Mouse (Mus musculus) forebrain, embryonic 15.5 days (tissue): ENCODE results near the gene Grk5. TPM values are rescaled to one million over a fixed set of nuclear protein-coding genes. Genes with fewer than 3 reads are reported as not detected.

Experiments
- ATAC-seq: fragments of 200-750 bp; cut with Nextera tagmentation; replicated peaks from 2 replicates; pipeline ENCODE4 v1.8.0; 2017; ENCODE audit warnings: mild to moderate bottlenecking, moderate TSS enrichment, moderate library complexity
- H3K27ac ChIP-seq: fragments of 300-500 bp; sonication (generic); replicated peaks from 2 replicates; pipeline ENCODE4 v1.5.1; 2015; ENCODE audit warnings: mild to moderate bottlenecking, inconsistent platforms
- H3K27me3 ChIP-seq: fragments of 300-500 bp; sonication (generic); 2 replicates; pipeline ENCODE4 v1.6.1; 2015; ENCODE audit warnings: inconsistent platforms
- H3K36me3 ChIP-seq: fragments of 300-500 bp; sonication (generic); 2 replicates; pipeline ENCODE4 v1.6.1; 2015; ENCODE audit warnings: mild to moderate bottlenecking, inconsistent platforms
- H3K4me1 ChIP-seq: fragments of 300-500 bp; sonication (generic); 2 replicates; pipeline ENCODE4 v1.6.1; 2015; ENCODE audit warnings: inconsistent platforms
- H3K4me2 ChIP-seq: fragments of 300-500 bp; sonication (generic); replicated peaks from 2 replicates; pipeline ENCODE4 v1.6.1; 2015; ENCODE audit warnings: mild to moderate bottlenecking, inconsistent platforms
- H3K4me3 ChIP-seq: fragments of 300-500 bp; sonication (generic); 2 replicates; pipeline ENCODE4 v1.5.1; 2015; ENCODE audit warnings: mild to moderate bottlenecking, inconsistent platforms
- H3K9ac ChIP-seq: fragments of 300-500 bp; sonication (generic); replicated peaks from 2 replicates; pipeline ENCODE4 v1.6.1; 2015; ENCODE audit warnings: mild to moderate bottlenecking, inconsistent platforms
- H3K9me3 ChIP-seq: fragments of 300-500 bp; sonication (generic); 2 replicates; pipeline ENCODE4 v1.6.1; 2016; ENCODE audit warnings: inconsistent platforms
- WGBS: fragments of 180-500 bp; shearing (Covaris S2); methylation state at CpG from one replicate; pipeline ENCODE4 v1.1.7; 2015; ENCODE audit warnings: mixed read lengths; 5-methylcytosine and 5-hydroxymethylcytosine counted together
- polyA plus RNA-seq: library from polyadenylated mRNA; unstranded; fragments of >200 nt; fragmentation: Nextera tagmentation; extraction: Ambion mirVana; gene quantifications from 2 replicates; pipeline ENCODE4 v1.2.1, GENCODE M21; 2015

Gene Grk5
- polyA plus RNA-seq, 1 experiment from 2014 or later: 2.1 TPM

DNA sequence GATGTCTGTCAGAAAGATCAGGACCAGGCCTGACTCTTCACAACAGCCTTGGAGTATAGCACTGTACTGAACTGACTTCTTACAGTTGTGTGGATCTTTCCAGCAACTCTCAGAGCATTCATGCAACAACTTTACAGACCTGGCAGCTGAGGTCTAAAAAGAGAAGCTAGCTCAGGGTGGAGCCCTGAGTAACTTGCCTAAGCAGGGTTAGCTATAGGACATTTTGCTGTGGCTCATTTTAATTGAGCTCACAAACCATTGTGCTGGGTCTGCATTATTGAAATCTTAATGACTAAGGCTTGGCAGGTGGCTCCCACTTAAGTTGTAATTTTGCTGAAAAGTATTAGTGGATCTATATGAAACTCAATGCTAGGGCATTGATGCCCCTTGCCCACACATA lies 162.5 kb downstream of the Grk5 start:
- no peaks in the 10 kb centered on the region for H3K9me3 ChIP-seq
- ATAC-seq: no peak
- no peaks in the 10 kb centered on the region for H3K27me3 ChIP-seq
- H3K4me2 ChIP-seq: no peak overlapping the region
- no peak overlapping the region for H3K27ac ChIP-seq
- no peak overlapping the region for H3K9ac ChIP-seq
- no peaks in the 10 kb centered on the region for H3K4me1 ChIP-seq
- H3K36me3 ChIP-seq: no peaks in the 10 kb centered on the region
- no peak overlapping the region for H3K4me3 ChIP-seq

GRCm38 (mm10) chr19:61052786-61053185 lies 163.2 kb downstream of the Grk5 start:
- no peak for ATAC-seq

GRCm38 (mm10) chr19:61056783-61057410 lies 167.3 kb downstream of the Grk5 start:
- ATAC-seq: no peak
- Histone ChIP-seq H3K9ac (no peak overlapping the region), H3K4me3 (no peak overlapping the region), H3K36me3 (no peaks in the 10 kb centered on the region), H3K4me1 (no peaks in the 10 kb centered on the region), H3K9me3 (no peaks in the 10 kb centered on the region), H3K27me3 (no peaks in the 10 kb centered on the region), H3K27ac (no peak overlapping the region), H3K4me2 (no peak overlapping the region)
- 78% methylated on average over 5 of the region's 5 CpGs for WGBS

More at GRCm38 (mm10) chr19:61052786-61053185, 163.2 kb downstream of the Grk5 start:
- Histone ChIP-seq H3K4me2 (no peak overlapping the region), H3K9me3 (no peaks in the 10 kb centered on the region), H3K4me3 (no peak overlapping the region), H3K4me1 (no peaks in the 10 kb centered on the region), H3K36me3 (no peaks in the 10 kb centered on the region), H3K27me3 (no peaks in the 10 kb centered on the region), H3K9ac (no peak overlapping the region), H3K27ac (no peak overlapping the region)

DNA sequence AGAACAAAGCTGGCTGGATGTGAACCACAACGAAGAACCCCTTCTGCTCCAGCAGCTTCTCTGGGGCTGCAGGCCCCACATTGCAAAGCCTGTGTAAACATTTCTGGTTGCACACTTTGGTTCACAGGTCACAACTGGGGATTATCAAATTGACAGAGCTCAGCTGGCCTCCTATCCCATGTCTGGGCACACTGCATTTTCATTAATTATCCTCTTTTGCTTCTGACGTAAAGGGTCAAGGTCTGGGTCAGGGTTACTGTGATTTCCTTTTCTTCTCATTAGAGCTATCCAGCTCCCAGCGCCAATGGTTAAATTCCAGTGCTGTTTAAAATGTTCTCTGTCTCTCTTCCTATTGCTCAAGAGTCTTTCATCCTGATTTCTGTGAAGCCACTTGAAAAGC lies 168.0 kb downstream of the Grk5 start:
- WGBS: 36% methylated on average over 3 of the region's 3 CpGs
- H3K9me3 ChIP-seq: no peaks in the 10 kb centered on the region
- no peaks in the 10 kb centered on the region for H3K4me1 ChIP-seq
- H3K4me2 ChIP-seq: no peak overlapping the region
- no peak overlapping the region for H3K9ac ChIP-seq
- no peaks in the 10 kb centered on the region for H3K27me3 ChIP-seq
- no peak for ATAC-seq
- H3K4me3 ChIP-seq: no peak overlapping the region
- no peak overlapping the region for H3K27ac ChIP-seq
- no peaks in the 10 kb centered on the region for H3K36me3 ChIP-seq

DNA sequence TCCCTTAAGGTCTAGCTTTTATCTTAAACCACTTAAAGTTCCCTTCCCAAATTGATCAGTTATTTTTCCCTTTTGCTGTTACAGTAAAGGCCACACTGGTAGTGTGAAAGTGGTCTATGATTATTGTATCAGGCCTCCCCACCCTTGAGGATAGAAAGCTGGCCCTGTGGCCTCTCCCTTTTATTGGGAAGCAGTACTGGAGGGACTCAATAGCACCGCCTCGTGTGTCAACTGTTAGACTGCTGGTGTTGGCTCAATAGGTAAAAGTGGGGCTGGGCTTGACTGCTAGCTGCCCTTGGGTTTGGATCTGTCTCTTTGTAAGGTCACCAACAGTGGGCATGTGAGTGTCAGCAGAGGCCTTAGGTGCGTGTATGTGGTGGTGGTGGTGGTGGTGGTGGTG lies 174.8 kb downstream of the Grk5 start:
- H3K36me3 ChIP-seq: no peaks in the 10 kb centered on the region
- 93% methylated on average over 2 of the region's 3 CpGs for WGBS
- ATAC-seq: no peak
- H3K4me2 ChIP-seq: no peak overlapping the region
- H3K9me3 ChIP-seq: no peaks in the 10 kb centered on the region
- no peak overlapping the region for H3K4me3 ChIP-seq
- no peaks in the 10 kb centered on the region for H3K4me1 ChIP-seq
- no peaks in the 10 kb centered on the region for H3K27me3 ChIP-seq
- no peak overlapping the region for H3K9ac ChIP-seq
- no peak overlapping the region for H3K27ac ChIP-seq

GRCm38 (mm10) chr19:61065011-61065410 lies 175.5 kb downstream of the Grk5 start:
- no peak overlapping the region for H3K9ac ChIP-seq
- 100% methylated on average over 1 of the region's 1 CpGs for WGBS
- no peak overlapping the region for H3K4me2 ChIP-seq
- H3K27me3 ChIP-seq: no peaks in the 10 kb centered on the region
- ATAC-seq: no peak
- no peaks in the 10 kb centered on the region for H3K4me1 ChIP-seq
- no peak overlapping the region for H3K27ac ChIP-seq
- no peaks in the 10 kb centered on the region for H3K36me3 ChIP-seq
- no peak overlapping the region for H3K4me3 ChIP-seq
- H3K9me3 ChIP-seq: no peaks in the 10 kb centered on the region

DNA sequence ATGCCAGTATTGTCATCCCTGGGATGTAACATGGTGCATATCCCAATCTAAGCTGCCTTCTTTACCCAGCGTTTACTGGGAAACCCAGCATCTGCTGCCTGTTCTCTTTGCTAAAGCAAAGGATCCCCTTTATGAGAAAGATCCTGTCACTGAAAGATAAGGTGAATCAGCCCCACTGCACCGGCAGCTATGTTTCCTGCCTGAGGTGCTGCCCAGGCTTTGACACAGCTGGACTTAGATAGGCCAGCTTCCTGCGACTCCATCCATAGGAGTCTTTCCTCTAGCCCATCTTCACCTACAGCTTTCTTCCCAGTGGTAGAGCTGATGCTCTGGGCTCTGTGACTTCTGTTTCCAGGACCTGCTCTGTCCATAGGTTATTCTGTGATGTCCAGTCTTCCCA lies 189.1 kb downstream of the Grk5 start:
- Histone ChIP-seq H3K4me2 (no peak overlapping the region), H3K27me3 (no peaks in the 10 kb centered on the region), H3K4me3 (no peak overlapping the region), H3K27ac (no peak overlapping the region), H3K4me1 (no peaks in the 10 kb centered on the region), H3K9me3 (no peaks in the 10 kb centered on the region), H3K9ac (no peak overlapping the region), H3K36me3 (no peaks in the 10 kb centered on the region)
- 89% methylated on average over 3 of the region's 3 CpGs for WGBS
- no peak for ATAC-seq

- Histone ChIP-seq H3K9me3 (no peaks in the 10 kb centered on the region), H3K4me1 (no peaks in the 10 kb centered on the region), H3K9ac (no peak overlapping the region), H3K27me3 (no peaks in the 10 kb centered on the region), H3K36me3 (no peaks in the 10 kb centered on the region), H3K4me3 (no peak overlapping the region), H3K4me2 (no peak overlapping the region), H3K27ac (no peak overlapping the region)
- no peak for ATAC-seq
- WGBS: 94% methylated on average over 5 of the region's 5 CpGs
Measured at GRCm38 (mm10) chr19:61080251-61080749, 190.8 kb downstream of the Grk5 start.

DNA sequence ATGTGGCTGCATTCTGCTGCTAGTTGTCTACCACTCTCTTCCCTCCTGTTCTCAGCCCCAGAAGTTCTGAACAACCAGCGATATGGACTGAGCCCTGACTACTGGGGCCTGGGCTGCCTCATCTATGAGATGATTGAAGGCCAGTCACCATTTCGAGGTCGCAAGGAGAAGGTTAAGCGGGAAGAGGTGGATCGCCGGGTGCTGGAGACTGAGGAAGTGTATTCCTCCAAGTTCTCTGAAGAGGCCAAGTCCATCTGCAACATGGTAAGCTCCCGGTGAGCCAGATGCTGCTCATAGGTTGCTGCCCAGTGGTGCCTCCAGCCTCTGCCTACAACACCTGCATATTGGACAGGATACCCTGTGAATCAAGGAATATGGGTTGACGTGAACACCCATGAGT lies 193.5 kb downstream of the Grk5 start:
- Histone ChIP-seq H3K27me3 (no peaks in the 10 kb centered on the region), H3K9me3 (no peaks in the 10 kb centered on the region), H3K4me2 (no peak overlapping the region), H3K36me3 (0 out of 2 replicates have a peak, but pooled peaks cover 3% of the 10 kb centered on the region), H3K9ac (no peak overlapping the region), H3K27ac (no peak overlapping the region), H3K4me3 (no peak overlapping the region), H3K4me1 (no peaks in the 10 kb centered on the region)
- no peak for ATAC-seq
- 93% methylated on average over 8 of the region's 8 CpGs for WGBS

- peak; percentile 78 for ATAC-seq
- Histone ChIP-seq H3K4me1 (no peaks in the 10 kb centered on the region), H3K4me2 (no peak overlapping the region), H3K9me3 (no peaks in the 10 kb centered on the region), H3K36me3 (0 out of 2 replicates have a peak, but pooled peaks cover 3% of the 10 kb centered on the region), H3K27me3 (no peaks in the 10 kb centered on the region), H3K4me3 (no peak overlapping the region), H3K27ac (no peak overlapping the region), H3K9ac (no peak overlapping the region)
- 57% methylated on average over 4 of the region's 4 CpGs for WGBS
Measured at GRCm38 (mm10) chr19:61084149-61084940, 194.8 kb downstream of the Grk5 start.

DNA sequence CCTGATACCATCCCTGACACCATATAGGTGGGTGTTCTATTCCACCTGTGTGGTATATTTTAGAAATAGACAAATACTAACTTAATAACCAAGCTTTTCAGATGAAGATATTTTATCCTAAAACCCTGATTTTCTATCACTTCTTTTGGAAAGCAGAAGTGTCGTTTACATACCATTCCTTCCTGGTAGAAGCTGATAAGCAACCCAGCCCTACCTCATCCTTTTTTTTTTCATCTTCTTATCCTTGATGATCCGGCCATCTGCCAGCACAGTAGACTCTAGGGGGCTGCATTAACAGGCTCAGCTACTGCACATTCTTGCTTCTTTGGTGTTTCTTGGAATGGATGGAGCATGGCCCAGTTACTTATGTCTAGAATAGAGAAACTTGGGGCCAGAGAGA lies 195.7 kb downstream of the Grk5 start:
- H3K27me3 ChIP-seq: no peaks in the 10 kb centered on the region
- H3K36me3 ChIP-seq: 0 out of 2 replicates have a peak, but pooled peaks cover 3% of the 10 kb centered on the region
- no peaks in the 10 kb centered on the region for H3K4me1 ChIP-seq
- no peak overlapping the region for H3K4me3 ChIP-seq
- H3K9ac ChIP-seq: no peak overlapping the region
- H3K9me3 ChIP-seq: no peaks in the 10 kb centered on the region
- H3K27ac ChIP-seq: no peak overlapping the region
- 82% methylated on average over 2 of the region's 2 CpGs for WGBS
- H3K4me2 ChIP-seq: no peak overlapping the region
- no peak for ATAC-seq

- Histone ChIP-seq H3K4me1 (no peaks in the 10 kb centered on the region), H3K36me3 (0 out of 2 replicates have a peak, but pooled peaks cover 3% of the 10 kb centered on the region), H3K4me3 (no peak overlapping the region), H3K27me3 (no peaks in the 10 kb centered on the region), H3K9ac (no peak overlapping the region), H3K9me3 (no peaks in the 10 kb centered on the region), H3K27ac (no peak overlapping the region), H3K4me2 (no peak overlapping the region)
- 100% methylated on average over 1 of the region's 1 CpGs for WGBS
- ATAC-seq: no peak
Measured at GRCm38 (mm10) chr19:61087781-61088180, 198.2 kb downstream of the Grk5 start.
